Mouse (Mus musculus) limb, embryonic 10.5 days (tissue): ENCODE results near the gene Slc24a3. TPM values are rescaled to one million over a fixed set of nuclear protein-coding genes. Genes with fewer than 3 reads are reported as not detected.
A peak's percentile ranks its signal among the peaks of the same experiment; 100 is the strongest.

ENCODE experiments used
- DNase-seq: peaks from one replicate; pipeline ENCODE4 v3.0.0-alpha.2; 2017; ENCODE audit warnings: low spot score
- H3K27ac ChIP-seq: fragments of 300-500 bp; sonication (generic); 2 replicates; pipeline ENCODE4 v1.5.1; 2016; ENCODE audit warnings: mild to moderate bottlenecking
- H3K27me3 ChIP-seq: fragments of 300-500 bp; sonication (generic); 2 replicates; pipeline ENCODE4 v1.6.1; 2016; ENCODE audit warnings: low read depth, mild to moderate bottlenecking; ENCODE audit not compliant: poor library complexity, severe bottlenecking
- H3K36me3 ChIP-seq: fragments of 300-500 bp; sonication (generic); 2 replicates; pipeline ENCODE4 v1.6.1; 2016; ENCODE audit warnings: mild to moderate bottlenecking, moderate library complexity
- H3K4me1 ChIP-seq: fragments of 300-500 bp; sonication (generic); 2 replicates; pipeline ENCODE4 v1.6.1; 2016
- H3K4me3 ChIP-seq: fragments of 300-500 bp; sonication (generic); 2 replicates; pipeline ENCODE4 v1.5.1; 2016; ENCODE audit warnings: mild to moderate bottlenecking, moderate library complexity
- H3K9me3 ChIP-seq: fragments of 300-500 bp; sonication (generic); replicated peaks from 2 replicates; pipeline ENCODE4 v1.6.1; 2016; ENCODE audit warnings: mild to moderate bottlenecking
- WGBS: fragments of 180-500 bp; shearing (Covaris S2); methylation state at CpG from one replicate; pipeline ENCODE4 v1.1.7; 2016; 5-methylcytosine and 5-hydroxymethylcytosine counted together
- polyA plus RNA-seq: library from polyadenylated mRNA; unstranded; fragments of >200 nt; fragmentation: Nextera tagmentation; extraction: Ambion mirVana; gene quantifications from 2 replicates; pipeline ENCODE4 v1.2.1, GENCODE M21; 2016

Gene Slc24a3
- polyA plus RNA-seq, 1 experiment from 2014 or later, result 0.45 TPM

GRCm38 (mm10) chr2:145217422-145217821, 49.9 kb downstream of the Slc24a3 start:
- 88% methylated on average over 2 of the region's 2 CpGs for WGBS
- DNase-seq, result no peak

GRCm38 (mm10) chr2:145219246-145219645, 51.7 kb downstream of the Slc24a3 start:
- H3K4me1 ChIP-seq, result peaks cover 6% of the 10 kb centered on the region
- no peak overlapping the region for H3K4me3 ChIP-seq
- H3K36me3 ChIP-seq, result no peaks in the 10 kb centered on the region
- H3K27me3 ChIP-seq, result no peaks in the 10 kb centered on the region
- H3K9me3 ChIP-seq, result no peaks in the 10 kb centered on the region
- no peak overlapping the region for H3K27ac ChIP-seq
- no peak for DNase-seq
- 87% methylated on average over 6 of the region's 6 CpGs for WGBS

More at GRCm38 (mm10) chr2:145217422-145217821, 49.9 kb downstream of the Slc24a3 start:
- Histone ChIP-seq H3K27ac (no peak overlapping the region), H3K4me1 (no peaks in the 10 kb centered on the region), H3K9me3 (no peaks in the 10 kb centered on the region), H3K27me3 (no peaks in the 10 kb centered on the region), H3K4me3 (no peak overlapping the region), H3K36me3 (no peaks in the 10 kb centered on the region)

- Histone ChIP-seq H3K4me3 (no peak overlapping the region), H3K36me3 (no peaks in the 10 kb centered on the region), H3K4me1 (peaks cover 14% of the 10 kb centered on the region), H3K27me3 (no peaks in the 10 kb centered on the region), H3K27ac (no peak overlapping the region), H3K9me3 (no peaks in the 10 kb centered on the region)
- DNase-seq, result no peak
- 78% methylated on average over 4 of the region's 4 CpGs for WGBS
These were observed 56.1 kb downstream of the Slc24a3 start for GRCm38 (mm10) chr2:145223646-145224045.

- Histone ChIP-seq H3K27me3 (no peaks in the 10 kb centered on the region), H3K4me3 (no peak overlapping the region), H3K9me3 (no peaks in the 10 kb centered on the region), H3K36me3 (no peaks in the 10 kb centered on the region), H3K27ac (peak overlapping the region; percentile 36; the same call in 1 of the 2 replicates), H3K4me1 (peaks cover 14% of the 10 kb centered on the region)
- no peak for DNase-seq
- WGBS, result 71% methylated on average over 3 of the region's 3 CpGs
These were observed 58.1 kb downstream of the Slc24a3 start for GRCm38 (mm10) chr2:145225640-145226039.

- no peak for DNase-seq
- 96% methylated on average over 1 of the region's 1 CpGs for WGBS
- Histone ChIP-seq H3K9me3 (no peaks in the 10 kb centered on the region), H3K27me3 (no peaks in the 10 kb centered on the region), H3K27ac (no peak overlapping the region), H3K36me3 (no peaks in the 10 kb centered on the region), H3K4me1 (peaks cover 14% of the 10 kb centered on the region), H3K4me3 (no peak overlapping the region)
These were observed 58.5 kb downstream of the Slc24a3 start for GRCm38 (mm10) chr2:145226100-145226499.

- no peak for DNase-seq
- Histone ChIP-seq H3K36me3 (no peaks in the 10 kb centered on the region), H3K27ac (no peak overlapping the region), H3K4me3 (no peak overlapping the region), H3K9me3 (no peaks in the 10 kb centered on the region), H3K27me3 (no peaks in the 10 kb centered on the region), H3K4me1 (peaks cover 14% of the 10 kb centered on the region)
- WGBS, result 91% methylated on average over 5 of the region's 5 CpGs
These were observed 59.8 kb downstream of the Slc24a3 start for GRCm38 (mm10) chr2:145227351-145227750.

GRCm38 (mm10) chr2:145232764-145233484, 65.4 kb downstream of the Slc24a3 start:
- Histone ChIP-seq H3K27me3 (no peaks in the 10 kb centered on the region), H3K27ac (no peak overlapping the region), H3K4me3 (no peak overlapping the region), H3K4me1 (peaks cover 8% of the 10 kb centered on the region), H3K36me3 (no peaks in the 10 kb centered on the region), H3K9me3 (no peaks in the 10 kb centered on the region)
- WGBS, result 59% methylated on average over 6 of the region's 6 CpGs
- no peak for DNase-seq

GRCm38 (mm10) chr2:145233547-145234398, 66.2 kb downstream of the Slc24a3 start:
- no peaks in the 10 kb centered on the region for H3K36me3 ChIP-seq
- H3K4me3 ChIP-seq, result no peak overlapping the region
- peaks cover 8% of the 10 kb centered on the region for H3K4me1 ChIP-seq
- H3K27ac ChIP-seq, result no peak overlapping the region
- H3K27me3 ChIP-seq, result no peaks in the 10 kb centered on the region
- DNase-seq, result no peak
- no peaks in the 10 kb centered on the region for H3K9me3 ChIP-seq
- WGBS, result 73% methylated on average over 7 of the region's 7 CpGs

- H3K36me3 ChIP-seq, result no peaks in the 10 kb centered on the region
- no peaks in the 10 kb centered on the region for H3K4me1 ChIP-seq
- H3K4me3 ChIP-seq, result no peak overlapping the region
- H3K9me3 ChIP-seq, result no peaks in the 10 kb centered on the region
- 91% methylated on average over 4 of the region's 4 CpGs for WGBS
- DNase-seq, result no peak
- H3K27me3 ChIP-seq, result no peaks in the 10 kb centered on the region
- H3K27ac ChIP-seq, result no peak overlapping the region
These were observed 78.8 kb downstream of the Slc24a3 start for GRCm38 (mm10) chr2:145246384-145246783.

GRCm38 (mm10) chr2:145248185-145248584, 80.6 kb downstream of the Slc24a3 start:
- Histone ChIP-seq H3K27me3 (no peaks in the 10 kb centered on the region), H3K4me3 (no peak overlapping the region), H3K36me3 (no peaks in the 10 kb centered on the region), H3K9me3 (no peaks in the 10 kb centered on the region), H3K27ac (no peak overlapping the region), H3K4me1 (no peaks in the 10 kb centered on the region)
- DNase-seq, result no peak
- WGBS, result 88% methylated on average over 3 of the region's 3 CpGs

GRCm38 (mm10) chr2:145257332-145257731, 89.8 kb downstream of the Slc24a3 start:
- 91% methylated on average over 3 of the region's 3 CpGs for WGBS
- H3K9me3 ChIP-seq, result no peaks in the 10 kb centered on the region
- no peaks in the 10 kb centered on the region for H3K27me3 ChIP-seq
- no peak overlapping the region for H3K27ac ChIP-seq
- no peak overlapping the region for H3K4me3 ChIP-seq
- no peaks in the 10 kb centered on the region for H3K36me3 ChIP-seq
- no peaks in the 10 kb centered on the region for H3K4me1 ChIP-seq
- no peak for DNase-seq

- H3K27me3 ChIP-seq, result no peaks in the 10 kb centered on the region
- no peak overlapping the region for H3K27ac ChIP-seq
- H3K4me3 ChIP-seq, result no peak overlapping the region
- no peaks in the 10 kb centered on the region for H3K9me3 ChIP-seq
- no peaks in the 10 kb centered on the region for H3K36me3 ChIP-seq
- H3K4me1 ChIP-seq, result no peaks in the 10 kb centered on the region
- no peak for DNase-seq
- WGBS, result 94% methylated on average over 2 of the region's 2 CpGs
These were observed 90.3 kb downstream of the Slc24a3 start for GRCm38 (mm10) chr2:145257855-145258254.

GRCm38 (mm10) chr2:145260574-145260973, 93.0 kb downstream of the Slc24a3 start:
- Histone ChIP-seq H3K4me3 (no peak overlapping the region), H3K27me3 (no peaks in the 10 kb centered on the region), H3K36me3 (no peaks in the 10 kb centered on the region), H3K9me3 (no peaks in the 10 kb centered on the region), H3K27ac (no peak overlapping the region), H3K4me1 (no peaks in the 10 kb centered on the region)
- DNase-seq, result no peak
- WGBS, result 85% methylated on average over 1 of the region's 1 CpGs
